23 mouse cellular contexts compared by ENCODE assay signal in genomic region chr3:70190741-70191140, GRCm38 (mm10).
DNase-seq lines count a peak whose midpoint lies in the region; ATAC-seq and TF ChIP-seq lines count a peak whose summit lies in the region.
"Had no signal": no experiment of that assay in that cellular context is flagged by ENCODE, and none has a peak within 500 bp of the region (broad histone marks: within the 10 kb centered on the region; RNA-seq: fewer than 3 reads in every experiment).

No protein-coding gene starts in this region.

- no peaks in the 10 kb centered on the region for H3K36me3 ChIP-seq in embryonic facial prominence, embryonic 14.5 days (ENCODE audit: control insufficient read depth, insufficient read depth, low read length)
- no peaks in the 10 kb centered on the region for H3K36me3 ChIP-seq in embryonic facial prominence, embryonic 10.5 days (replicated peaks)
- H3K36me3 ChIP-seq in hindbrain, postnatal 0 days (ENCODE audit: insufficient read depth, low read length): no peaks in the 10 kb centered on the region
- no peaks in the 10 kb centered on the region for H3K36me3 ChIP-seq in hindbrain, embryonic 10.5 days
- no peaks in the 10 kb centered on the region for H3K36me3 ChIP-seq in neural tube, embryonic 15.5 days
- H3K36me3 ChIP-seq: embryonic facial prominence, embryonic 12.5 days; G1E; heart, embryonic 12.5 days; intestine, embryonic 15.5 days had no signal

- no peaks in the 10 kb centered on the region for H3K9me3 ChIP-seq in embryonic facial prominence, embryonic 14.5 days (ENCODE audit: control insufficient read depth, low read length)
- no peaks in the 10 kb centered on the region for H3K9me3 ChIP-seq in embryonic facial prominence, embryonic 10.5 days
- H3K9me3 ChIP-seq in hindbrain, postnatal 0 days (ENCODE audit: low read length): no peaks in the 10 kb centered on the region
- H3K9me3 ChIP-seq in hindbrain, embryonic 10.5 days: no peaks in the 10 kb centered on the region
- H3K9me3 ChIP-seq in neural tube, embryonic 15.5 days (replicated peaks): no peaks in the 10 kb centered on the region
- H3K9me3 ChIP-seq: embryonic facial prominence, embryonic 12.5 days; forebrain, embryonic 13.5 days; G1E; heart, embryonic 12.5 days; intestine, embryonic 15.5 days had no signal

- peak; percentile 56 for DNase-seq in embryonic facial prominence, embryonic 14.5 days (ENCODE audit: low spot score)
- DNase-seq in embryonic facial prominence, embryonic 10.5 days (ENCODE audit: low spot score): no peak
- DNase-seq in hindbrain, postnatal 0 days (ENCODE audit: low spot score): peak; percentile 11
- DNase-seq in hindbrain, embryonic 10.5 days (ENCODE audit: low spot score): no peak
- DNase-seq in brain, adult 2 months (ENCODE audit: low read depth, low spot score): peak; percentile 60
- DNase-seq in MN1 (ENCODE audit: low spot score): no peak
- no peak for DNase-seq in right cerebral cortex, postnatal 25 days
- DNase-seq: adrenal gland, adult 2 months; adrenal gland, postnatal 25 days; B cell, adult 2 months; cerebellum, adult 11 months; cerebellum, adult 8-10 months; cerebellum, postnatal 14 days; embryo, embryonic 11 days; gastrocnemius, postnatal 10 days; heart, adult 2 months had no signal

- ATAC-seq in embryonic facial prominence, embryonic 14.5 days (ENCODE audit: low read depth): no peak
- peak; percentile 40; the same call in 1 of the 2 replicates for ATAC-seq in hindbrain, postnatal 0 days
- ATAC-seq in neural tube, embryonic 15.5 days (ENCODE audit: low FRiP score): peak; percentile 35
- ATAC-seq: CD4-positive, CD25-positive, alpha-beta regulatory T cell, adult 4 months; forebrain, embryonic 13.5 days; intestine, embryonic 15.5 days had no signal

- H3K4me1 ChIP-seq in embryonic facial prominence, embryonic 14.5 days (ENCODE audit: control insufficient read depth, insufficient read depth, low read length): no peaks in the 10 kb centered on the region
- H3K4me1 ChIP-seq in embryonic facial prominence, embryonic 10.5 days: no peaks in the 10 kb centered on the region
- H3K4me1 ChIP-seq in hindbrain, postnatal 0 days (ENCODE audit: insufficient read depth, low read length): no peaks in the 10 kb centered on the region
- H3K4me1 ChIP-seq in hindbrain, embryonic 10.5 days (replicated peaks): no peaks in the 10 kb centered on the region
- H3K4me1 ChIP-seq in neural tube, embryonic 15.5 days: no peaks in the 10 kb centered on the region
- H3K4me1 ChIP-seq: embryonic facial prominence, embryonic 12.5 days; forebrain, embryonic 13.5 days; heart, embryonic 12.5 days; intestine, embryonic 15.5 days had no signal

- no peak overlapping the region for H3K4me3 ChIP-seq in embryonic facial prominence, embryonic 14.5 days (ENCODE audit: low read depth, low read length)
- no peak overlapping the region for H3K4me3 ChIP-seq in embryonic facial prominence, embryonic 10.5 days
- H3K4me3 ChIP-seq in hindbrain, postnatal 0 days (ENCODE audit: low read length): no peak overlapping the region
- no peak overlapping the region for H3K4me3 ChIP-seq in hindbrain, embryonic 10.5 days
- no peak overlapping the region for H3K4me3 ChIP-seq in neural tube, embryonic 15.5 days (replicated peaks)
- H3K4me3 ChIP-seq: embryonic facial prominence, embryonic 12.5 days; forebrain, embryonic 13.5 days; heart, adult 2 months; heart, embryonic 12.5 days; intestine, embryonic 15.5 days had no signal

- no peaks in the 10 kb centered on the region for H3K27me3 ChIP-seq in embryonic facial prominence, embryonic 14.5 days (replicated peaks; ENCODE audit: control insufficient read depth, insufficient read depth, low read length)
- H3K27me3 ChIP-seq in embryonic facial prominence, embryonic 10.5 days (replicated peaks; ENCODE audit: low read depth, poor library complexity, severe bottlenecking): no peaks in the 10 kb centered on the region
- H3K27me3 ChIP-seq in hindbrain, postnatal 0 days (ENCODE audit: insufficient read depth, low read length): no peaks in the 10 kb centered on the region
- no peaks in the 10 kb centered on the region for H3K27me3 ChIP-seq in hindbrain, embryonic 10.5 days (ENCODE audit: insufficient read depth, poor library complexity, severe bottlenecking)
- H3K27me3 ChIP-seq in neural tube, embryonic 15.5 days (replicated peaks): no peaks in the 10 kb centered on the region
- H3K27me3 ChIP-seq: embryonic facial prominence, embryonic 12.5 days; forebrain, embryonic 13.5 days; heart, embryonic 12.5 days; intestine, embryonic 15.5 days had no signal

- TF ChIP-seq CTCF in hindbrain, postnatal 0 days (IDR thresholded peaks at IDR 0.05; ENCODE audit: low read depth): no peak

- no peak overlapping the region for H3K4me2 ChIP-seq in embryonic facial prominence, embryonic 14.5 days (ENCODE audit: low read depth, low read length)
- no peak overlapping the region for H3K4me2 ChIP-seq in hindbrain, postnatal 0 days (ENCODE audit: low read depth, low read length)
- H3K4me2 ChIP-seq in neural tube, embryonic 15.5 days: no peak overlapping the region
- H3K4me2 ChIP-seq: embryonic facial prominence, embryonic 12.5 days; forebrain, embryonic 13.5 days; heart, embryonic 12.5 days; intestine, embryonic 15.5 days had no signal

- H3K9ac ChIP-seq in embryonic facial prominence, embryonic 14.5 days (ENCODE audit: low read depth, low read length): no peak overlapping the region
- H3K9ac ChIP-seq in hindbrain, postnatal 0 days (replicated peaks; ENCODE audit: low read length): no peak overlapping the region
- H3K9ac ChIP-seq in neural tube, embryonic 15.5 days (replicated peaks): no peak overlapping the region
- H3K9ac ChIP-seq: embryonic facial prominence, embryonic 12.5 days; forebrain, embryonic 13.5 days; heart, embryonic 12.5 days; intestine, embryonic 15.5 days had no signal

- H3K27ac ChIP-seq in embryonic facial prominence, embryonic 14.5 days (replicated peaks; ENCODE audit: low read depth, low read length): no peak overlapping the region
- no peak overlapping the region for H3K27ac ChIP-seq in embryonic facial prominence, embryonic 10.5 days (replicated peaks)
- no peak overlapping the region for H3K27ac ChIP-seq in hindbrain, postnatal 0 days
- H3K27ac ChIP-seq in hindbrain, embryonic 10.5 days: no peak overlapping the region
- no peak overlapping the region for H3K27ac ChIP-seq in neural tube, embryonic 15.5 days (replicated peaks)
- H3K27ac ChIP-seq: embryonic facial prominence, embryonic 12.5 days; forebrain, embryonic 13.5 days; heart, adult 2 months; intestine, embryonic 15.5 days had no signal

Comparison
In these comparisons a context has a peak if more than half of its experiments do, and no peak if none do; other contexts are left out.
1. DNase-seq: peak in embryonic facial prominence, embryonic 14.5 days (single experiment), hindbrain, postnatal 0 days (single experiment) and brain, adult 2 months (single experiment); none in embryonic facial prominence, embryonic 10.5 days (single experiment), hindbrain, embryonic 10.5 days (single experiment), MN1 (single experiment) and right cerebral cortex, postnatal 25 days (single experiment).